Mouse (Mus musculus) left cerebral cortex, adult 8-10 months (tissue): Measurements from ENCODE around the gene Hal. TPM values are rescaled to one million over a fixed set of nuclear protein-coding genes. Genes with fewer than 3 reads are reported as not detected.

ENCODE experiments used
- DNase-seq, 2 experiments: peaks; one replicate each; pipeline ENCODE4 v3.0.0; 2022; ENCODE audit warnings: low spot score in 2 of 2
- total RNA-seq, 4 experiments: library from RNA; stranded (reverse); gene quantifications; 2 replicates each; pipeline ENCODE4 v1.2.4; 2022

The Hal gene
- total RNA-seq = under 1 TPM in 2 of 4 experiments, not detected in 2; 0.27 to 0.34 TPM

GRCm38 (mm10) chr10:93488066-93488827 is at the start of gene Hal:
Gene Hal (plus strand): TSS chr10:93488768.
- DNase-seq = no peak

- DNase-seq = no peak
These were observed 47.1 kb upstream of the Hal start for GRCm38 (mm10) chr10:93441501-93441900.

DNA sequence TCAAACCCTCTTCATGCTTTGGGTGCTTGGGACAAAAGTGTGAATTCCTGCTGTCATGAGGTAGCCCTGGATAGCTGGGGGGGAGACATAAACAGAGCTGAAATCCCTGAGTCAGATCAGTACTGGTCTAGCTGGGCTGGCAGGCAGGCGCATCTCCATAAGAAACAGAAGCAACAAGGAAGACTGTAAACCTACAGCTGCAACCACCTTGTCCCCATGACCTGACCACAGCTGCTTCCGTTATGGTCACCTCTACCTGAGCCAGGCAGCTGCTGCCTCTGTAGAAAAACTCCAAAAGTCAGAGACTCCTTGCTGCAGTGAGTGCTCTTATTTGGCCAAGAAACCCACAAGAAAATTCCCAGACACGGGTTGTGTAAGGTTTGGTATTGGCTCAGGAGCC is 46.4 kb upstream of the Hal start:
- DNase-seq = no peak

- DNase-seq = no peak
These were observed 44.2 kb upstream of the Hal start for GRCm38 (mm10) chr10:93444407-93444806.

DNA sequence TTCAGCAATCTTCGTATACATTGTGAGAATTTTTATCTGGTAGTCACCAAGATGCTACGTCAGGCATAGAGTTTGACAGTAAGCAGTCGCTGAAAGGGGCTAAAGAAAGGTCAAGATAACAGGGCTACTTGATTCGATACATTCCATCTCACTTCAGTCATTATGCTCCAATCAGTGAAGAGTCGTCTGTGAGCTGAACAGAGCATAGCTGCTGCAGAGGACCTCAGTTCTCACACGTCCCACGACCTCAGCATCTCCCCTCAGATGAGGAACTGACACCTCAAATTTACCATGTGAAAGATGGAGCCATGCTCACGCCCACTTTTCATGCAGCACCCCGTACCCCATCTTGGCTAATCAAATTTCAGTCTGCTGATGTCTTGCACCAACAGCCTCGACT is 41.2 kb upstream of the Hal start:
- DNase-seq = no peak

DNA sequence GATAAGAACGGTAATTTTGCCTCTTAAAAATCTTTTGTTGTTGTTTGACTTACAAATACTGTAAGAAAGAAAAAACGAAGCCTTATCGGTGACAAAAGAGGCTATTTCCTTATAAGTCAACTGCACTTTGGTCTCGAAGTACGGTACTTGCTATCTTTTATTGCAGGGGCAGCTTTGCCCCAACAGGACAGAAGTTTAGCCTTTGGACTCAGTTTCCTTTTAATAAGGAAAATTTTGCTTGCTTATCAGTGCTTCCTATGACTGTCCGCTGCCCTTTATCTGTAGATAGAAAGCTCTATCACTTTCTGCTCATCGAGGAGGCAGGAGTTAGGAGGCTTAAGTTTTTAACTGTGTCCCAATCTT is 33.9 kb upstream of the Hal start:
- no peak for DNase-seq

- no peak for DNase-seq
These were observed 28.5 kb upstream of the Hal start for GRCm38 (mm10) chr10:93460106-93460505.

GRCm38 (mm10) chr10:93462692-93463382 is 25.7 kb upstream of the Hal start:
- DNase-seq = no peak

DNA sequence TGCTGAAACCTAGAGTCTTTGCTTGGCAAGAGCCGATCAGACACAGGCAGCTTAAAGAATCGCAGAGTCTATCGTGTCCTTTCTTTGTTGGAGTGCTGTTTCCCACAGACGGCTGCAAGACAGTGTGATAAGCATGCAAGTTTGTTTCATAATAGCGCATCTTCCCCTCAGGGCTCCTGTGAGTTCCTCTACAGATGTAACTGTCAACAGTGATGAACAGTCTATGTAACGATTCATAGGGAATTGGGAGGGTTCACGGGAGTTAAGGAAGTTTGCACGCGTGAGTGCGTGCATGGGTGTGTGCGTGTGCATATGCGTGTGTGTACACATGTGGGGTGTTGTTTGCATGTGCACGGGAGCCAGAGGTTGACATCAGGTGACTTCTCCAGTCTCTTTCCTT is 25.0 kb upstream of the Hal start:
- no peak for DNase-seq

DNA sequence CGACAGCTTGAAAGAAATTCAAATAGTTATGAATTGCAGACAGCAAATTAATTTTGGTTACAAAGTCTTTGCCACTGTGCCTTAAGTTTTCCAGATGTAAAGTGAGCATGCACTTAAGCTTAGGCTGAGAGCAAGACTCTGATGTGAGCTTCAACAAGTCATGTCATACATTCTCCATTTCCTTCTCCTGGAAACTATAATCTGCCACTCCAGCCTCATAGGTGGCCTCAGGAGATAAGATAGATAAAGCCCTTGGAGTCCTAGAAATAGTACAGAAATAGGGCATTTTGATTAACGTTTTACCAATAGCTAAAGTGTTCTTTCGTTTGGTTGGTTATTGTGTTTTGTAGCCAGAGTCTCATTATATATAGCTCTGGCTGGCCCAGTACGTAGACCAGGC is 21.3 kb upstream of the Hal start:
- DNase-seq = no peak

- no peak for DNase-seq
These were observed 20.8 kb upstream of the Hal start for GRCm38 (mm10) chr10:93467791-93468190.

GRCm38 (mm10) chr10:93471415-93471814 is 17.2 kb upstream of the Hal start:
- DNase-seq = peak; percentile 34 to 66

- DNase-seq = no peak
These were observed 4.1 kb upstream of the Hal start for GRCm38 (mm10) chr10:93484511-93484910.

GRCm38 (mm10) chr10:93485055-93485691 is 3.4 kb upstream of the Hal start:
- DNase-seq = no peak

GRCm38 (mm10) chr10:93486622-93487021 is 1.9 kb upstream of the Hal start:
- DNase-seq = no peak

DNA sequence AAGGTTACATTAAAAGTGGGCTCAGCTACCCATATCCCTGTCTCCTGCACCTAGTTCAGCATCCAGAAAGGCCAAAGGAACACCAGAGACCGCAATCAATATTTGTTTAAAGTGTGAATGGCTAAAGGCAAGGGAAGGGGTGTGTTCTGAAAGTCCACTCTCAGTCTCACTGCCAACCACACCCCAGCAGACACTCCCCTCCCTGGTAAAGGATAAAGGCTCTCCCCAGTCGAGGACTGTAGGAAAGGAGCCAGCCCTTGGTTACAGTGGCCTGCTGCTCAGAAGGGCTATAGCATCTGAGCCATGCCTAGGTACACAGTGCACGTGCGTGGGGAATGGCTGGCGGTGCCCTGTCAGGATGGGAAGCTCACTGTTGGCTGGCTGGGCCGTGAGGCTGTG is 259 bp downstream of the Hal start:
- no peak for DNase-seq

GRCm38 (mm10) chr10:93490451-93490850 is 1.9 kb downstream of the Hal start:
- DNase-seq = no peak

DNA sequence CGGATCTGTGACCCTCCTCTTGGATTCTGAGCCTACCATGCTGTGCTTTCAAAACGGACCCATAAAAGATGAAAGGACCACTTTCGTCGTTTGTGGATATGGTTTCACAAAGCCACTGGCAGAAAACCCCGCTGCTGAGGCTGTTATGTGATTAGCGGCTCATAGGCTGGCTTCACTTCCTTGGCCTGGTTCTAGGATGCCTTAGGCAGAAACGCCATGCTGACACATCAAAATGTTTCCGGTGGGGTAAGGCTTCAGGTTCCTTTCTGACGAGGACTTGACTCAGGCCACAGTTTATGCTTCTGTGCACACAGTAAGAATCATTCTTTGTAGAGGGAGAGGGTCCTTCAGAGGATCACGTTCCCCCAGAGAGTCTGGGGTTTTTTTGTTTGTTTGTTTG is 12.3 kb downstream of the Hal start:
- DNase-seq = no peak

- DNase-seq = no peak
These were observed 12.8 kb downstream of the Hal start for GRCm38 (mm10) chr10:93501346-93501745.

GRCm38 (mm10) chr10:93508383-93508970 is 19.9 kb downstream of the Hal start:
- no peak for DNase-seq

GRCm38 (mm10) chr10:93509532-93510153 is 21.1 kb downstream of the Hal start:
- DNase-seq = no peak

DNA sequence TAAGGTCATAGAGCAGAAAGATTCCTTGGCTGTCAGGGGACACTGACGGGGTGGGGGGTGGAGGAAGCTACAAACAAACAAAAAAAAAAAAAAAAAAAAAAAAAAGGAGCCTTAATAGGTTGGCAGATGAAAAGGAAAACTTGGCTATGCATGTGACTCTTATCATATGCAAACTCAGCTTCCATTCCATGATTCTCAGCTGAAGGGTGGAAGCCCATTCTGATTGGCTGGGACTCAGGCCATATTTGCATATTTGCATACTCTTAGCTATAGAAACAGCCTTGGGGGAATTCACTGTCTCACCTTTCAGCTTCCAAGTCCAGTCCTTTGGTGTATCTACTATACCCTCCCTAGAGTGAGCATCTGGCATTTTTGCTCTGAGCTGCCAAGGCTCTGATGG is 26.9 kb downstream of the Hal start:
- no peak for DNase-seq
